Mouse (Mus musculus) ES-E14 (cell line): ENCODE results near the gene Shroom3. TPM values are rescaled to one million over a fixed set of nuclear protein-coding genes. Genes with fewer than 3 reads are reported as not detected.

ENCODE experiments used
- DNase-seq: peaks from one replicate; pipeline ENCODE4 v3.0.0-alpha.2; 2013; ENCODE audit warnings: low read depth, low spot score
- H3K27ac ChIP-seq: 2 replicates; pipeline ENCODE4 v1.5.1; 2012; ENCODE audit warnings: low read depth, mild to moderate bottlenecking, low read length, moderate library complexity, mixed read lengths; ENCODE audit not compliant: poor library complexity, insufficient read depth, severe bottlenecking
- H3K36me3 ChIP-seq: 2 replicates; pipeline ENCODE4 v1.6.1; 2012; ENCODE audit warnings: mild to moderate bottlenecking, low read length, moderate library complexity, mixed read lengths; ENCODE audit not compliant: control insufficient read depth, poor library complexity, insufficient read depth, severe bottlenecking
- H3K4me1 ChIP-seq, 2 experiments: fragments of 150-350 bp in 1 of 2; sonication (generic) in 1 of 2; 2 replicates each; pipeline ENCODE4 v1.6.1; 2012; ENCODE audit warnings: low read length in 2 of 2, mild to moderate bottlenecking in 1 of 2, mixed read lengths in 1 of 2; ENCODE audit not compliant: control insufficient read depth in 2 of 2, insufficient read depth in 2 of 2, poor library complexity in 1 of 2
- H3K4me3 ChIP-seq, 2 experiments: fragments of 150-350 bp in 1 of 2; sonication (generic) in 1 of 2; 2 replicates each; pipeline ENCODE4 v1.5.1; 2012; ENCODE audit warnings: low read length in 2 of 2, low read depth in 1 of 2, mild to moderate bottlenecking in 1 of 2, mixed read lengths in 1 of 2; ENCODE audit not compliant: insufficient read depth in 1 of 2, poor library complexity in 1 of 2, severe bottlenecking in 1 of 2
- H3K9ac ChIP-seq: 2 replicates; pipeline ENCODE4 v1.6.1; 2012; ENCODE audit warnings: low read depth, mild to moderate bottlenecking, low read length, mixed read lengths; ENCODE audit not compliant: poor library complexity, insufficient read depth, severe bottlenecking
- H3K9me3 ChIP-seq: fragments of 150-350 bp; sonication (generic); 2 replicates; pipeline ENCODE4 v1.6.1; 2012; ENCODE audit warnings: low read depth, mild to moderate bottlenecking, low read length; ENCODE audit not compliant: control insufficient read depth, insufficient read depth
- CHD2 ChIP-seq: IDR thresholded peaks from 2 replicates; pipeline ENCODE4 v1.6.1; 2014; ENCODE audit warnings: mild to moderate bottlenecking, low read depth, low read length, inconsistent platforms
- HCFC1 ChIP-seq: IDR thresholded peaks from 2 replicates; pipeline ENCODE4 v1.6.1; 2012; ENCODE audit warnings: low read length, inconsistent platforms, borderline replicate concordance; ENCODE audit not compliant: insufficient read depth
- MAFK ChIP-seq: IDR thresholded peaks from 2 replicates; pipeline ENCODE4 v1.6.1; 2014; ENCODE audit warnings: mild to moderate bottlenecking, low read depth, low read length, inconsistent platforms; ENCODE audit not compliant: insufficient read depth
- ZC3H11A ChIP-seq: IDR thresholded peaks from 2 replicates; pipeline ENCODE4 v1.6.1; 2012; ENCODE audit warnings: low read depth, mild to moderate bottlenecking, inconsistent platforms, low read length, borderline replicate concordance
- ZNF384 ChIP-seq: IDR thresholded peaks from 2 replicates; pipeline ENCODE4 v1.6.1; 2012; ENCODE audit warnings: low read depth, low read length, inconsistent platforms
- in situ Hi-C, 2 experiments: fragments of 600-800 bp; cut with MboI; formaldehyde crosslinking; loops; one replicate each; pipeline ENCODE4 v1.15.1; 2025; ENCODE audit warnings: low sequenced_read_pairs in 2 of 2, inconsistent platforms in 1 of 2; ENCODE audit not compliant: unreplicated experiment in 2 of 2
- total RNA-seq: library from RNA; depleted of rRNA; stranded (reverse); fragments of 300-350 nt; gene quantifications from 2 replicates; pipeline ENCODE4 v1.2.3, GENCODE M21; 2012

Shroom3 gene
- total RNA-seq, 1 experiment = 34.1 TPM

DNA sequence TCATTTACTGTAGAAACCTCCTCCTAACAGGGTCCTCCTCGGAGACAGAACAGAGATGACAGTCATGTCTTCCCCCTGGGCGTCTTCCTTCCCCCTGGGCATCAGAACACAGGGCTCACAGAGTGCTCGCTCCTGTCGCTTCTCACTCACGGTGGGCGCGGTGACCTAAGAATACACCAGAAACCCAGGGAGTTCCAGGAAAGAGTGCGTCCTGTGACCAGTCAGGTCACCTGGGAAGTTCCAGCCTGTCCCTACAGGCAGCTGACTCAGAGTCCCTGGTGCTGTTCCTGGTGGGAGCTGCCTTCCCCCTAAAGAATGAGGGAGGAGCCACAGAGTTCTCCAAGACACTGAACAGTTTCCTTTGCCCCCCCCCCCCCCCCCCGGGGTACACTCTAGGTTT, 283.9 kb downstream of the Shroom3 start:
- no peak for DNase-seq
- in situ Hi-C loops = loop anchor here (25.0 kb wide), 2 partner anchors 230 to 255 kb away; no protein-coding TSS in a partner anchor

DNA sequence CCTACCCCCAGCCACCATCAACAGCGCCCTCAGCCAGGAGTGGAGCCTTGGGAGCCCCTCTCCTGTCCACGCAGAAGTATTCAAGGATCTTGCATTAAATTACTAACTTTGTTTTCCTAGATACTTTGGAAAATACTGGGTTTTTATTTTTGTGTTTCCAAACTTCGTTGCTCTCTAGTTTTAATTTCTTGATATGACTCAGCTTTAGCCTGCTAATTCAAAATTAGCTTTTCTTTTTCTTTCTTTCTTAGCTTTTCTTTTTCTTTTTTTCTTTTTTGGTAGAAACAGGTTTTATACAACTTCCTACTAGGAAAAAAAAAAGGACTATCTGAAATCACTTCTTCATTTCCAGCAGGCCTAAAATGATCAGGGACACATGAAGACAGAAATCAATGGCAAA, 284.7 kb downstream of the Shroom3 start:
- H3K4me3 ChIP-seq = no peak overlapping the region
- TF ChIP-seq CHD2 (no peak), MAFK (no peak), ZC3H11A (no peak), HCFC1 (no peak), ZNF384 (no peak)
- in situ Hi-C loops = loop anchor here (25.0 kb wide), 2 partner anchors 231 to 256 kb away; no protein-coding TSS in a partner anchor
- H3K36me3 ChIP-seq = peaks cover 8% of the 10 kb centered on the region; the same call in 1 of the 2 replicates
- H3K9ac ChIP-seq = no peak overlapping the region
- no peaks in the 10 kb centered on the region for H3K9me3 ChIP-seq
- H3K4me1 ChIP-seq = peaks cover 0 to 4% of the 10 kb centered on the region in 2 experiments; a peak in 2 of 4 replicates
- no peak for DNase-seq
- H3K27ac ChIP-seq = no peak overlapping the region

More for the DNA sequence above, 283.9 kb downstream of the Shroom3 start:
- no peak for TF ChIP-seq HCFC1
- Histone ChIP-seq H3K4me3 (no peak overlapping the region), H3K9ac (no peak overlapping the region), H3K27ac (no peak overlapping the region), H3K36me3 (peaks cover 12% of the 10 kb centered on the region), H3K9me3 (no peaks in the 10 kb centered on the region), H3K4me1 (peaks cover 0 to 4% of the 10 kb centered on the region in 2 experiments; a peak in 2 of 4 replicates)

DNA sequence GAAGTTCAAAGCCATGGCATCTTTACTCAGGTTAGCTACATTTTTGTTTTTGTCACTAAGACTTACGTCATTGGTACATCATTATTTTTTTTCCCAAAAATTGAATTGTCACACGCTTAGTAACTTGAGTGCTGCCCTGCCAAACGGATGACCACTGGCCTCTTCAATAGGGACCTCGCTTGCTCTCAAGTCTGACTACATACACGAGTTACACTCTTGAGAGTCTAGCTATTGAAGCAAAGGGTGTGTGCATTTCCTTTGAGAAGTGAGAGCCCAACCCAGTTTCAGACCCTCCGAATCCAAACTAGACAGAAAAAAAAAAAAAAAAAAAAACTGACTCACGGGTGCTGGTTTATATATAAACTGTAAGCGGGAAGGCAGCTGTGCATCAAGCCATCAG, 286.2 kb downstream of the Shroom3 start:
- peaks cover 7% of the 10 kb centered on the region; the same call in 1 of the 2 replicates for H3K36me3 ChIP-seq
- in situ Hi-C loops = loop anchor here (25.0 kb wide), 2 partner anchors 232 to 257 kb away; no protein-coding TSS in a partner anchor
- no peak overlapping the region for H3K9ac ChIP-seq
- peaks cover 0 to 2% of the 10 kb centered on the region in 2 experiments; a peak in 2 of 4 replicates for H3K4me1 ChIP-seq
- no peak overlapping the region for H3K27ac ChIP-seq
- H3K4me3 ChIP-seq = no peak overlapping the region
- no peaks in the 10 kb centered on the region for H3K9me3 ChIP-seq
- DNase-seq = no peak
- TF ChIP-seq MAFK = no peak
- 0 out of 2 replicates have a peak, but pooled peaks have one; percentile 15 for TF ChIP-seq ZNF384

DNA sequence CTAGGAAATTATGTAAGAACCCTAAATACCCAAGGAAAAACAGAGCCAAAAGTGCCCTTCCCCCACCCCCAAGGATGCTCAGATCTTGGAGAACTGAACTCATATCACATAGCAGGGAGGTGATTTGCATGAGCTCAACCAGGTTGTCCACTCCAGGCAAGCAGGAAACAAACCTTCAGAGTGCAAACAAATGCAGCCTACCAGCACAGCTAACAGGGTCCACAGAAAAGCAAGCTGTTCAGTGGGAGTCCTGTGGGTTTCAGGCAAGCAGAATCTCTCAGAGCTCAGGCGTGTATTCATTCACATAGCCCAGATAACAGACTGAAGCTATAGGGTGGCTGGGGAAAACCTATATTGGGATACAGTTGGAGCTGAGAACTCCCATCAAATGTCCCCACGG, 286.7 kb downstream of the Shroom3 start:
- H3K36me3 ChIP-seq = peaks cover 3% of the 10 kb centered on the region; the same call in 1 of the 2 replicates
- no peak overlapping the region for H3K27ac ChIP-seq
- no peak overlapping the region for H3K4me3 ChIP-seq
- TF ChIP-seq HCFC1 (no peak), MAFK (no peak), ZC3H11A (no peak), ZNF384 (no peak), CHD2 (no peak)
- no peaks in the 10 kb centered on the region for H3K9me3 ChIP-seq
- H3K9ac ChIP-seq = no peak overlapping the region
- in situ Hi-C loops = loop anchor here (25.0 kb wide), 2 partner anchors 233 to 258 kb away; no protein-coding TSS in a partner anchor
- DNase-seq = no peak
- H3K4me1 ChIP-seq = peaks cover 0 to 2% of the 10 kb centered on the region in 2 experiments; a peak in 2 of 4 replicates

DNA sequence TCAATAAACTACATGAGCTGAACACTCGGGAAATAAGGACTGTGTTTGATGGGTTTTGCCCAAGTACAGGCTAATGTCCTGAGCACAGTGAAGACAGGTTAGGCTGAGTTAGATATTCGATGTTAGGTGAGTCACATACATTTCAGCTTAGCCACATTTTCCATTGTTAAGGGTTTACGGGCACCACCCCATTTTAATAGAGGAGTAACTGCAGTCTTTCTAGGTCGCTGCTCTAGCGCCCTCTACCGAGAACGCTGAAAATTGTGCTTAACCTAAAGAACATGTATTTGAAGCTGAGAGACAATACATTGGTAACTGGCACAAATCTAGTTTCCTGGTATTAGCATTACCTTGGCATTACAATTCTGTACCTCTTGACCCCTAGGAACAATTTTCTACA, 287.2 kb downstream of the Shroom3 start:
- no peaks in the 10 kb centered on the region for H3K9me3 ChIP-seq
- no peak overlapping the region for H3K27ac ChIP-seq
- peaks cover 0 to 2% of the 10 kb centered on the region in 2 experiments; a peak in 2 of 4 replicates for H3K4me1 ChIP-seq
- in situ Hi-C loops = loop anchor here (25.0 kb wide), 2 partner anchors 233 to 258 kb away; no protein-coding TSS in a partner anchor
- peak; percentile 77 for DNase-seq
- no peak for TF ChIP-seq CHD2
- no peak overlapping the region for H3K4me3 ChIP-seq
- H3K36me3 ChIP-seq = peaks cover under 1% of the 10 kb centered on the region; the same call in 1 of the 2 replicates
- no peak overlapping the region for H3K9ac ChIP-seq
